Mouse (Mus musculus) mature B cell (primary cell): ENCODE measurements at regions not wholly inside any gene's neighbourhood (a gene's known extent, or its start where the extent isn't known, plus 50 kb on each side); places are given as distances from the start of the nearest gene placed in this dataset.

Experiments used
- in situ Hi-C: fragments of 300-500 bp; cut with MboI; formaldehyde crosslinking; loops from 2 replicates; pipeline ENCODE4 v1.14.3; 2019

GRCm38 (mm10) chr13:112000696-112001095, 191.9 kb upstream of the Map3k1 start:
- in situ Hi-C loops, result loop anchor here (5.0 to 10.0 kb wide), 3 partner anchors 63 to 254 kb away; no protein-coding TSS in a partner anchor

- in situ Hi-C loops, result loop anchor here (5.0 to 10.0 kb wide), 3 partner anchors 64 to 253 kb away; no protein-coding TSS in a partner anchor
Measured at GRCm38 (mm10) chr13:112001155-112002025, 192.6 kb upstream of the Map3k1 start.

- in situ Hi-C loops, result loop anchor here (5.0 to 10.0 kb wide), 3 partner anchors 66 to 252 kb away; no protein-coding TSS in a partner anchor
Measured at GRCm38 (mm10) chr13:112002661-112003347, 194.0 kb upstream of the Map3k1 start.

GRCm38 (mm10) chr13:112003445-112003844, 194.7 kb upstream of the Map3k1 start:
- in situ Hi-C loops, result loop anchor here (5.0 to 10.0 kb wide), 3 partner anchors 66 to 251 kb away; no protein-coding TSS in a partner anchor

- in situ Hi-C loops, result loop anchor here (5.0 to 10.0 kb wide), 3 partner anchors 67 to 251 kb away; no protein-coding TSS in a partner anchor
Measured at GRCm38 (mm10) chr13:112004126-112004525, 195.3 kb upstream of the Map3k1 start.

- in situ Hi-C loops, result loop anchor here (10.0 kb wide), 1 partner anchor 249 kb away; no protein-coding TSS in a partner anchor
Measured at GRCm38 (mm10) chr13:112005421-112005820, 196.6 kb upstream of the Map3k1 start.

- in situ Hi-C loops, result loop anchor here (10.0 kb wide), 1 partner anchor 246 kb away; no protein-coding TSS in a partner anchor
Measured at GRCm38 (mm10) chr13:112008806-112009205, 200.0 kb upstream of the Map3k1 start.

GRCm38 (mm10) chr13:112009288-112009687, 200.5 kb upstream of the Map3k1 start:
- in situ Hi-C loops, result loop anchor here (10.0 kb wide), 1 partner anchor 246 kb away; no protein-coding TSS in a partner anchor

GRCm38 (mm10) chr13:112010464-112010863, 201.7 kb upstream of the Map3k1 start:
- in situ Hi-C loops, result no loop called here

GRCm38 (mm10) chr13:112012640-112013039, 203.8 kb upstream of the Map3k1 start:
- in situ Hi-C loops, result no loop called here

GRCm38 (mm10) chr13:112015083-112015482, 206.3 kb upstream of the Map3k1 start:
- in situ Hi-C loops, result no loop called here

- in situ Hi-C loops, result no loop called here
Measured at GRCm38 (mm10) chr13:112016280-112016679, 207.5 kb upstream of the Map3k1 start.

- in situ Hi-C loops, result no loop called here
Measured at GRCm38 (mm10) chr13:112018497-112019281, 209.9 kb upstream of the Map3k1 start.

- in situ Hi-C loops, result no loop called here
Measured at GRCm38 (mm10) chr13:112019575-112019974, 210.8 kb upstream of the Map3k1 start.

GRCm38 (mm10) chr13:112023171-112023570, 214.4 kb upstream of the Map3k1 start:
- in situ Hi-C loops, result no loop called here

GRCm38 (mm10) chr13:112024667-112025585, 216.1 kb upstream of the Map3k1 start:
- in situ Hi-C loops, result no loop called here

- in situ Hi-C loops, result no loop called here
Measured at GRCm38 (mm10) chr13:112025586-112025950, 216.8 kb upstream of the Map3k1 start.

GRCm38 (mm10) chr13:112027736-112028135, 218.9 kb upstream of the Map3k1 start:
- in situ Hi-C loops, result no loop called here

- in situ Hi-C loops, result no loop called here
Measured at GRCm38 (mm10) chr13:112031061-112031460, 222.3 kb upstream of the Map3k1 start.

- in situ Hi-C loops, result no loop called here
Measured at GRCm38 (mm10) chr13:112031631-112032320, 223.0 kb upstream of the Map3k1 start.
